Mouse (Mus musculus): ENCODE data around the gene P2ry10.
"Not testable (repeated sequence)": the region's sequence is repeated elsewhere in the genome, so short reads cannot be mapped to it uniquely, and the experiment has no call there.

Gene P2ry10

GRCm38 (mm10) chrX:107088177-107088576 is at the start of gene P2ry10:
TSS of gene P2ry10 (plus strand) at chrX:107088492.
- no peak for DNase-seq

GRCm38 (mm10) chrX:107039146-107039545 is 49.1 kb upstream of the P2ry10 start:
- DNase-seq = no peak

GRCm38 (mm10) chrX:107039635-107040034 is 48.7 kb upstream of the P2ry10 start:
- no peak for DNase-seq

- DNase-seq = no peak
Observed at GRCm38 (mm10) chrX:107042367-107042766, 45.9 kb upstream of the P2ry10 start.

GRCm38 (mm10) chrX:107083407-107083806 is 4.9 kb upstream of the P2ry10 start:
- not testable (repeated sequence) for DNase-seq

- no peak for DNase-seq
Observed at GRCm38 (mm10) chrX:107084320-107084719, 4.0 kb upstream of the P2ry10 start.

- no peak for DNase-seq
Observed at GRCm38 (mm10) chrX:107089131-107089530, 839 bp downstream of the P2ry10 start.

GRCm38 (mm10) chrX:107089930-107090329 is 1.6 kb downstream of the P2ry10 start:
- no peak for DNase-seq

GRCm38 (mm10) chrX:107095633-107096032 is 7.3 kb downstream of the P2ry10 start:
- DNase-seq = no peak

- DNase-seq = no peak
Observed at GRCm38 (mm10) chrX:107116333-107116732, 28.0 kb downstream of the P2ry10 start.

- no peak for DNase-seq
Observed at GRCm38 (mm10) chrX:107116987-107117386, 28.7 kb downstream of the P2ry10 start.

GRCm38 (mm10) chrX:107143184-107143583 is 54.9 kb downstream of the P2ry10 start:
- DNase-seq = no peak

- DNase-seq = no peak
Observed at GRCm38 (mm10) chrX:107143930-107144329, 55.6 kb downstream of the P2ry10 start.

- DNase-seq = no peak
Observed at GRCm38 (mm10) chrX:107148681-107149080, 60.4 kb downstream of the P2ry10 start, which contains the start of gene P2ry10b. TSS of gene P2ry10b (plus strand) at chrX:107148927.

- DNase-seq = no peak
Observed at GRCm38 (mm10) chrX:107149391-107149993, 61.2 kb downstream of the P2ry10 start.

GRCm38 (mm10) chrX:107150027-107150426 is 61.7 kb downstream of the P2ry10 start:
- no peak for DNase-seq

- DNase-seq = peak in 1 of 2 experiments; percentile 2
Observed at GRCm38 (mm10) chrX:107150752-107151515, 62.6 kb downstream of the P2ry10 start.
